ENCODE assay signal across 11 mouse cellular contexts in the genomic region with DNA sequence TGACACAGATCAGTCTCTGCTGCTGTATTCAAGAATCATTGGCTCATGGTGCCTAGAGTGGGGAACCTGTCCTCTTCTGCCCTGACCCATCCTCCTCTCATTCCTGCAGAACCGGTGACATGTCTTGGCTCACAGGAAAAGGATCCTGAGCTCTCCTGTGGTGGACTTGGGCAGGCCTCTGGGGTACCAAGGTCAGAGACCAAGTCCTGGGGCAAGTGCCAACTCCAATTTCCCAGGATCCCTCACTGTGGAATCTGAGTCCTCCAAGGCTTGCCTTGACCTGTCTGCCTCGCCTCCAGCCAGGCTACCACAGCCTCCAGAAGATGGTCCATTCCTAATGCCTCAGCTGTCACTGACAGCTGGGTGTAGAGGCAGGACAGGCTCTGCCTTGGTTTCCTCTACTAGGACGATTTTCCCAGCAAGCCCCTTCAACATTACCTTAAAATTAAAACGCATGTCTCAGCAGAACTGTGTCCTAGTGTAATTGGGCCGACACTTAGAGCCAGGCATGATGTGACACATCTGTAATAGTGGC. TPM values are rescaled to one million over a fixed set of nuclear protein-coding genes. Genes with fewer than 3 reads are reported as not detected.
"Had no signal": no experiment of that assay in that cellular context is flagged by ENCODE, and none has a peak within 500 bp of the region (broad histone marks: within the 10 kb centered on the region; RNA-seq: fewer than 3 reads in every experiment).

No protein-coding gene starts in this region.

- H3K9me3 ChIP-seq: limb, embryonic 15.5 days; liver, embryonic 12.5 days; midbrain, embryonic 10.5 days; midbrain, embryonic 15.5 days had no signal

- H3K4me3 ChIP-seq: midbrain, embryonic 15.5 days had no signal

- H3K4me2 ChIP-seq: limb, embryonic 15.5 days had no signal

- DNase-seq: lung, embryonic 14.5 days; lung, postnatal 10 days; lung, postnatal 4 days; right cerebral cortex, adult 18-20 months; right cerebral cortex, postnatal 25 days; thymus, postnatal 36 days had no signal

- ATAC-seq: intestine, embryonic 16.5 days; liver, embryonic 12.5 days; midbrain, embryonic 15.5 days had no signal

- H3K9ac ChIP-seq: limb, embryonic 15.5 days; liver, embryonic 12.5 days; lung, embryonic 14.5 days; midbrain, embryonic 15.5 days had no signal

- H3K27me3 ChIP-seq: limb, embryonic 15.5 days; midbrain, embryonic 15.5 days had no signal

- H3K27ac ChIP-seq: limb, embryonic 15.5 days; liver, embryonic 12.5 days; midbrain, embryonic 10.5 days; midbrain, embryonic 15.5 days had no signal

RNA-seq across cellular contexts. Expression of a gene that starts 54.0 kb away (rescaled TPM):
- polyA plus RNA-seq: limb, embryonic 15.5 days; liver, embryonic 12.5 days had no signal
